Mouse (Mus musculus) forebrain, postnatal 0 days (tissue): ENCODE data around the gene Arid4b. TPM values are rescaled to one million over a fixed set of nuclear protein-coding genes. Genes with fewer than 3 reads are reported as not detected.
"Not testable (repeated sequence)": the region's sequence is repeated elsewhere in the genome, so short reads cannot be mapped to it uniquely, and the experiment has no call there.

Source experiments
- ATAC-seq: fragments of 200-750 bp; cut with Nextera tagmentation; 2 replicates; pipeline ENCODE4 v1.8.0; 2017; ENCODE audit warnings: mild to moderate bottlenecking, moderate library complexity
- DNase-seq: peaks from one replicate; pipeline ENCODE4 v3.0.0-alpha.2; 2015
- H3K27ac ChIP-seq: fragments of 300-500 bp; sonication (generic); 2 replicates; pipeline ENCODE4 v1.5.1; 2014; ENCODE audit warnings: low read depth, mild to moderate bottlenecking, antibody characterized with exemption, low read length, moderate library complexity, mixed read lengths
- H3K27me3 ChIP-seq: fragments of 300-500 bp; sonication (generic); 2 replicates; pipeline ENCODE4 v1.6.1; 2014; ENCODE audit warnings: mild to moderate bottlenecking, low read length, mixed read lengths; ENCODE audit not compliant: insufficient read depth
- H3K36me3 ChIP-seq: fragments of 300-500 bp; sonication (generic); 2 replicates; pipeline ENCODE4 v1.6.1; 2014; ENCODE audit warnings: mild to moderate bottlenecking, moderate library complexity; ENCODE audit not compliant: insufficient read depth
- H3K4me1 ChIP-seq: fragments of 300-500 bp; sonication (generic); 2 replicates; pipeline ENCODE4 v1.6.1; 2014; ENCODE audit warnings: antibody characterized with exemption; ENCODE audit not compliant: insufficient read depth
- H3K4me2 ChIP-seq: fragments of 300-500 bp; sonication (generic); 2 replicates; pipeline ENCODE4 v1.6.1; 2014; ENCODE audit warnings: low read depth, mild to moderate bottlenecking, moderate library complexity
- H3K4me3 ChIP-seq: fragments of 300-500 bp; sonication (generic); 2 replicates; pipeline ENCODE4 v1.5.1; 2014; ENCODE audit warnings: low read depth, low read length, mixed read lengths
- H3K9ac ChIP-seq: fragments of 300-500 bp; sonication (generic); 2 replicates; pipeline ENCODE4 v1.6.1; 2014; ENCODE audit warnings: mild to moderate bottlenecking
- H3K9me3 ChIP-seq: fragments of 300-500 bp; sonication (generic); 2 replicates; pipeline ENCODE4 v1.6.1; 2016; ENCODE audit warnings: low read length
- CTCF ChIP-seq: sonication (generic); IDR thresholded peaks from 2 replicates; pipeline ENCODE4 v1.5.1; 2016; ENCODE audit warnings: antibody characterized with exemption, control low read depth, low read depth
- WGBS: fragments of 180-500 bp; shearing (Covaris S2); extraction: QIAGEN DNeasy Blood & Tissue Kit; methylation state at CpG from one replicate; pipeline ENCODE4 v1.1.7; 2014; 5-methylcytosine and 5-hydroxymethylcytosine counted together
- polyA plus RNA-seq: library from polyadenylated mRNA; unstranded; fragments of >200 nt; fragmentation: Nextera tagmentation; extraction: Ambion mirVana; gene quantifications from 2 replicates; pipeline ENCODE4 v1.2.1, GENCODE M21; 2015
- total RNA-seq: library from RNA; depleted of rRNA; stranded (reverse); fragments of >200 nt; gene quantifications from 2 replicates; pipeline ENCODE4 v1.2.3, GENCODE M21; 2014; rRNA removed

The Arid4b gene
- total RNA-seq (27.7 and 37.0 TPM in 2 replicates), polyA plus RNA-seq (35.4 and 56.3 TPM in 2 replicates)

- Histone ChIP-seq H3K9ac (peak within 1 kb of the TSS; percentile 92), H3K36me3 (peaks cover 4% of the 10 kb centered on the region; the same call in 1 of the 2 replicates), H3K4me3 (peak within 1 kb of the TSS; percentile 98), H3K9me3 (no peaks in the 10 kb centered on the region), H3K27me3 (no peaks in the 10 kb centered on the region), H3K4me1 (peaks cover 4% of the 10 kb centered on the region; the same call in 1 of the 2 replicates), H3K27ac (peak within 1 kb of the TSS; percentile 97), H3K4me2 (peak within 1 kb of the TSS; percentile 81)
- DNase-seq (peak; percentile 98), ATAC-seq (peak; percentile 95)
- no peak for TF ChIP-seq CTCF
- WGBS = 1% methylated on average over 64 of the region's 64 CpGs
Observed at GRCm38 (mm10) chr13:14063013-14063941, at the start of gene Arid4b, which contains the start of gene Ggps1. Arid4b (plus strand) TSS chr13:14063232. Ggps1 (minus strand) TSS chr13:14063488.

- Histone ChIP-seq H3K4me3 (no peak overlapping the region), H3K27me3 (no peaks in the 10 kb centered on the region), H3K4me2 (no peak overlapping the region), H3K36me3 (peaks cover 34% of the 10 kb centered on the region), H3K9me3 (no peaks in the 10 kb centered on the region), H3K9ac (no peak overlapping the region), H3K27ac (no peak overlapping the region), H3K4me1 (no peaks in the 10 kb centered on the region)
- WGBS = 96% methylated on average over 2 of the region's 2 CpGs
- ATAC-seq = no peak
- TF ChIP-seq CTCF = no peak
- no peak for DNase-seq
Observed at GRCm38 (mm10) chr13:14014001-14014400, 49.0 kb upstream of the Arid4b start.

- Histone ChIP-seq H3K4me2 (no peak overlapping the region), H3K9ac (no peak overlapping the region), H3K27ac (no peak overlapping the region), H3K27me3 (no peaks in the 10 kb centered on the region), H3K36me3 (peaks cover 35% of the 10 kb centered on the region), H3K4me3 (no peak overlapping the region), H3K9me3 (no peaks in the 10 kb centered on the region), H3K4me1 (no peaks in the 10 kb centered on the region)
- no peak for DNase-seq
- 93% methylated on average over 4 of the region's 4 CpGs for WGBS
- ATAC-seq = no peak
- TF ChIP-seq CTCF = no peak
Observed at GRCm38 (mm10) chr13:14014540-14014939, 48.5 kb upstream of the Arid4b start.

- no peak overlapping the region for H3K9ac ChIP-seq
- H3K36me3 ChIP-seq = peaks cover 37% of the 10 kb centered on the region
- no peak for ATAC-seq
- no peaks in the 10 kb centered on the region for H3K27me3 ChIP-seq
- no peaks in the 10 kb centered on the region for H3K9me3 ChIP-seq
- whole genome bisulfite sequencing = 94% methylated on average over 6 of the region's 6 CpGs
- no peak for DNase-seq
- H3K4me2 ChIP-seq = no peak overlapping the region
- H3K27ac ChIP-seq = no peak overlapping the region
- no peak for TF ChIP-seq CTCF
- no peak overlapping the region for H3K4me3 ChIP-seq
- H3K4me1 ChIP-seq = no peaks in the 10 kb centered on the region
Observed at GRCm38 (mm10) chr13:14015609-14016008, 47.4 kb upstream of the Arid4b start.

GRCm38 (mm10) chr13:14018283-14018682 is 44.7 kb upstream of the Arid4b start:
- H3K9ac ChIP-seq = no peak overlapping the region
- no peaks in the 10 kb centered on the region for H3K9me3 ChIP-seq
- no peak overlapping the region for H3K27ac ChIP-seq
- DNase-seq = no peak
- no peak for TF ChIP-seq CTCF
- no peak overlapping the region for H3K4me3 ChIP-seq
- peaks cover 23% of the 10 kb centered on the region for H3K36me3 ChIP-seq
- H3K27me3 ChIP-seq = no peaks in the 10 kb centered on the region
- no peak overlapping the region for H3K4me2 ChIP-seq
- no peaks in the 10 kb centered on the region for H3K4me1 ChIP-seq
- ATAC-seq = no peak

- H3K4me1 ChIP-seq = no peaks in the 10 kb centered on the region
- no peak overlapping the region for H3K4me3 ChIP-seq
- H3K27ac ChIP-seq = no peak overlapping the region
- H3K36me3 ChIP-seq = peaks cover 23% of the 10 kb centered on the region
- DNase-seq = no peak
- WGBS = 95% methylated on average over 3 of the region's 3 CpGs
- no peak overlapping the region for H3K9ac ChIP-seq
- no peaks in the 10 kb centered on the region for H3K27me3 ChIP-seq
- no peaks in the 10 kb centered on the region for H3K9me3 ChIP-seq
- H3K4me2 ChIP-seq = no peak overlapping the region
- ATAC-seq = no peak
- no peak for TF ChIP-seq CTCF
Observed at GRCm38 (mm10) chr13:14018852-14019251, 44.2 kb upstream of the Arid4b start.

GRCm38 (mm10) chr13:14021417-14021816 is 41.6 kb upstream of the Arid4b start:
- not testable (repeated sequence) for H3K27ac ChIP-seq, H3K4me1 ChIP-seq, DNase-seq, H3K27me3 ChIP-seq, ATAC-seq, H3K4me3 ChIP-seq, H3K9me3 ChIP-seq, H3K9ac ChIP-seq, H3K4me2 ChIP-seq
- peaks cover 19% of the 10 kb centered on the region for H3K36me3 ChIP-seq
- 89% methylated on average over 11 of the region's 12 CpGs for WGBS
